Mouse (Mus musculus) midbrain, embryonic 16.5 days (tissue): ENCODE results near the gene Tmem269. TPM values are rescaled to one million over a fixed set of nuclear protein-coding genes. Genes with fewer than 3 reads are reported as not detected.
A peak's percentile ranks its signal among the peaks of the same experiment; 100 is the strongest.

Experiments used
- ATAC-seq: fragments of 200-750 bp; cut with Nextera tagmentation; 2 replicates; pipeline ENCODE4 v1.8.0; 2017; ENCODE audit warnings: moderate TSS enrichment
- H3K27ac ChIP-seq: fragments of 300-500 bp; sonication (generic); 2 replicates; pipeline ENCODE4 v1.5.1; 2014; ENCODE audit warnings: mild to moderate bottlenecking, low read length, mixed read lengths
- H3K27me3 ChIP-seq: fragments of 300-500 bp; sonication (generic); 2 replicates; pipeline ENCODE4 v1.6.1; 2014; ENCODE audit warnings: low read depth, low read length, mixed read lengths; ENCODE audit not compliant: control insufficient read depth, insufficient read depth
- H3K36me3 ChIP-seq: fragments of 300-500 bp; sonication (generic); 2 replicates; pipeline ENCODE4 v1.6.1; 2014; ENCODE audit warnings: mild to moderate bottlenecking, low read length, moderate library complexity, mixed read lengths; ENCODE audit not compliant: control insufficient read depth, insufficient read depth
- H3K4me1 ChIP-seq: fragments of 300-500 bp; sonication (generic); 2 replicates; pipeline ENCODE4 v1.6.1; 2014; ENCODE audit warnings: mild to moderate bottlenecking, low read length, mixed read lengths; ENCODE audit not compliant: control insufficient read depth, insufficient read depth
- H3K4me2 ChIP-seq: fragments of 300-500 bp; sonication (generic); 2 replicates; pipeline ENCODE4 v1.6.1; 2014; ENCODE audit warnings: mild to moderate bottlenecking, low read length, mixed read lengths
- H3K4me3 ChIP-seq: fragments of 300-500 bp; sonication (generic); 2 replicates; pipeline ENCODE4 v1.5.1; 2014; ENCODE audit warnings: low read depth, mild to moderate bottlenecking, low read length, moderate library complexity, mixed read lengths
- H3K9ac ChIP-seq: fragments of 300-500 bp; sonication (generic); 2 replicates; pipeline ENCODE4 v1.6.1; 2014; ENCODE audit warnings: low read depth, low read length, mixed read lengths
- H3K9me3 ChIP-seq: fragments of 300-500 bp; sonication (generic); replicated peaks from 2 replicates; pipeline ENCODE4 v1.6.1; 2014; ENCODE audit warnings: mild to moderate bottlenecking, low read length, mixed read lengths; ENCODE audit not compliant: control insufficient read depth, poor library complexity, severe bottlenecking
- WGBS: fragments of 180-500 bp; shearing (Covaris S2); extraction: QIAGEN DNeasy Blood & Tissue Kit; methylation state at CpG from one replicate; pipeline ENCODE4 v1.1.7; 2014; 5-methylcytosine and 5-hydroxymethylcytosine counted together
- polyA plus RNA-seq: library from polyadenylated mRNA; unstranded; fragments of >200 nt; fragmentation: Nextera tagmentation; extraction: Ambion mirVana; gene quantifications from 2 replicates; pipeline ENCODE4 v1.2.1, GENCODE M21; 2015

Gene Tmem269
- polyA plus RNA-seq, 1 experiment from 2014 or later, result 0.44 TPM

GRCm38 (mm10) chr4:119225719-119226118 is 7.7 kb upstream of the Tmem269 start:
- H3K36me3 ChIP-seq, result peaks cover 25% of the 10 kb centered on the region
- no peak overlapping the region for H3K27ac ChIP-seq

GRCm38 (mm10) chr4:119224534-119224933 is 6.5 kb upstream of the Tmem269 start:
- Histone ChIP-seq H3K27me3 (no peaks in the 10 kb centered on the region), H3K9ac (no peak overlapping the region), H3K27ac (no peak overlapping the region), H3K4me2 (no peak overlapping the region), H3K4me3 (no peak overlapping the region), H3K36me3 (peaks cover 25% of the 10 kb centered on the region), H3K4me1 (no peaks in the 10 kb centered on the region), H3K9me3 (no peaks in the 10 kb centered on the region)
- no peak for ATAC-seq
- 96% methylated on average over 3 of the region's 3 CpGs for WGBS

More at GRCm38 (mm10) chr4:119225719-119226118, 7.7 kb upstream of the Tmem269 start:
- WGBS, result 94% methylated on average over 9 of the region's 9 CpGs
- H3K27me3 ChIP-seq, result no peaks in the 10 kb centered on the region
- no peak for ATAC-seq
- no peak overlapping the region for H3K4me2 ChIP-seq
- no peaks in the 10 kb centered on the region for H3K9me3 ChIP-seq
- no peak overlapping the region for H3K9ac ChIP-seq
- no peaks in the 10 kb centered on the region for H3K4me1 ChIP-seq
- H3K4me3 ChIP-seq, result no peak overlapping the region

- Histone ChIP-seq H3K9me3 (no peaks in the 10 kb centered on the region), H3K27ac (no peak overlapping the region), H3K27me3 (no peaks in the 10 kb centered on the region), H3K4me2 (no peak overlapping the region), H3K36me3 (peaks cover 25% of the 10 kb centered on the region), H3K9ac (no peak overlapping the region), H3K4me3 (no peak overlapping the region), H3K4me1 (no peaks in the 10 kb centered on the region)
- 82% methylated on average over 1 of the region's 1 CpGs for WGBS
- no peak for ATAC-seq
These were observed 5.7 kb upstream of the Tmem269 start for GRCm38 (mm10) chr4:119223696-119224095.

- 76% methylated on average over 8 of the region's 8 CpGs for WGBS
- H3K4me3 ChIP-seq, result no peak overlapping the region
- no peak overlapping the region for H3K4me2 ChIP-seq
- no peaks in the 10 kb centered on the region for H3K36me3 ChIP-seq
- no peaks in the 10 kb centered on the region for H3K9me3 ChIP-seq
- H3K4me1 ChIP-seq, result no peaks in the 10 kb centered on the region
- ATAC-seq, result no peak
- H3K27me3 ChIP-seq, result no peaks in the 10 kb centered on the region
- H3K27ac ChIP-seq, result no peak overlapping the region
- no peak overlapping the region for H3K9ac ChIP-seq
These were observed 1.4 kb downstream of the Tmem269 start for GRCm38 (mm10) chr4:119216667-119217066.

GRCm38 (mm10) chr4:119204672-119205071 is 13.3 kb downstream of the Tmem269 start:
- no peak overlapping the region for H3K27ac ChIP-seq
- no peaks in the 10 kb centered on the region for H3K27me3 ChIP-seq
- H3K9me3 ChIP-seq, result no peaks in the 10 kb centered on the region
- no peak overlapping the region for H3K4me2 ChIP-seq
- no peak overlapping the region for H3K4me3 ChIP-seq
- no peak overlapping the region for H3K9ac ChIP-seq
- WGBS, result 15% methylated on average over 8 of the region's 8 CpGs
- H3K36me3 ChIP-seq, result peaks cover 3% of the 10 kb centered on the region
- ATAC-seq, result peak; percentile 72
- H3K4me1 ChIP-seq, result no peaks in the 10 kb centered on the region

GRCm38 (mm10) chr4:119198105-119198504 is 19.9 kb downstream of the Tmem269 start:
- Histone ChIP-seq H3K4me1 (peaks cover 21% of the 10 kb centered on the region), H3K4me3 (no peak overlapping the region), H3K9ac (peak overlapping the region; percentile 64; the same call in 1 of the 2 replicates), H3K27ac (no peak overlapping the region), H3K27me3 (no peaks in the 10 kb centered on the region), H3K4me2 (peak overlapping the region; percentile 76; the same call in 1 of the 2 replicates), H3K36me3 (peaks cover 3% of the 10 kb centered on the region), H3K9me3 (no peaks in the 10 kb centered on the region)
- ATAC-seq, result no peak
- WGBS, result 82% methylated on average over 6 of the region's 6 CpGs

- H3K9ac ChIP-seq, result peak overlapping the region; percentile 64
- peak overlapping the region; percentile 52 for H3K4me3 ChIP-seq
- H3K4me2 ChIP-seq, result peak overlapping the region; percentile 76
- peaks cover 21% of the 10 kb centered on the region for H3K4me1 ChIP-seq
- peak; percentile 20 for ATAC-seq
- no peaks in the 10 kb centered on the region for H3K27me3 ChIP-seq
- peak overlapping the region; percentile 86 for H3K27ac ChIP-seq
- H3K9me3 ChIP-seq, result no peaks in the 10 kb centered on the region
- H3K36me3 ChIP-seq, result peaks cover under 1% of the 10 kb centered on the region; the same call in 1 of the 2 replicates
- WGBS, result 3% methylated on average over 18 of the region's 18 CpGs
These were observed 22.3 kb downstream of the Tmem269 start for GRCm38 (mm10) chr4:119195582-119196320.

GRCm38 (mm10) chr4:119194909-119195581 is 23.0 kb downstream of the Tmem269 start, which contains the start of gene Svbp:
Gene Svbp (plus strand): TSS chr4:119195306.
- Histone ChIP-seq H3K9ac (peak within 1 kb of the TSS; percentile 64), H3K27me3 (no peaks in the 10 kb centered on the region), H3K36me3 (no peaks in the 10 kb centered on the region), H3K27ac (peak within 1 kb of the TSS; percentile 86), H3K4me3 (peak within 1 kb of the TSS; percentile 52), H3K9me3 (no peaks in the 10 kb centered on the region), H3K4me2 (peak within 1 kb of the TSS; percentile 76), H3K4me1 (peaks cover 21% of the 10 kb centered on the region)
- under 1% methylated on average over 34 of the region's 47 CpGs for WGBS
- ATAC-seq, result peak; percentile 88

- Histone ChIP-seq H3K27me3 (no peaks in the 10 kb centered on the region), H3K27ac (no peak overlapping the region), H3K4me2 (no peak overlapping the region), H3K9me3 (no peaks in the 10 kb centered on the region), H3K4me3 (no peak overlapping the region), H3K9ac (no peak overlapping the region), H3K36me3 (no peaks in the 10 kb centered on the region), H3K4me1 (peaks cover 13% of the 10 kb centered on the region)
- WGBS, result 83% methylated on average over 4 of the region's 4 CpGs
- ATAC-seq, result no peak
These were observed 25.3 kb downstream of the Tmem269 start for GRCm38 (mm10) chr4:119192757-119193156.
